Mouse (Mus musculus): Measurements from ENCODE around the gene Sec62. TPM values are rescaled to one million over a fixed set of nuclear protein-coding genes. Genes with fewer than 3 reads are reported as not detected.
A peak's percentile ranks its signal among the peaks of the same experiment; 100 is the strongest.
"Not testable (repeated sequence)": the region's sequence is repeated elsewhere in the genome, so short reads cannot be mapped to it uniquely, and the experiment has no call there.

Sec62 gene
- polyA plus RNA-seq, 1 experiment from 2014 or later: 90.5 TPM

DNA sequence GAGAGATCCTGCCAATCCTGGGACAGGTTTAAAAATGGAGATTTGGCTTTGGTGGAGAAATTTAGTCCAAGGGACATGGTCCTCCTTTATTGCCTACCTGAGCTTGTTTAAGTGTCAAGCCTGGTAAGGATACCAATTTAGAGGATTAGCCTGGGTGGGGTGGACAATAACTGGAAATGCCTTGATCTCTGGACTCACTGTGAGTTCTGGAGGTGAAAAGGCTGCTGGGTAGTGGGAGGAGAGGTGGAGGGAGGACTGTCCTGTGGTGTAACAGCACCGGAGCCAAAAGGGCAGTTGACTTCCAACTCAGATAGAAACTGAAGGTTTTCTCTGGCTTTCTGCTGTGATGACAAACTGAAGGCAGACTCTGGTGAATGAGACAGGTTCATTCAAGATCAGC, 54.7 kb downstream of the Sec62 start:
- no peaks in the 10 kb centered on the region for H3K27me3 ChIP-seq
- no peak overlapping the region for H3K9ac ChIP-seq
- no peak overlapping the region for H3K4me3 ChIP-seq (replicated peaks)
- H3K36me3 ChIP-seq: no peaks in the 10 kb centered on the region
- no peaks in the 10 kb centered on the region for H3K9me3 ChIP-seq (replicated peaks)
- no peak overlapping the region for H3K4me2 ChIP-seq
- no peak overlapping the region for H3K27ac ChIP-seq
- no peaks in the 10 kb centered on the region for H3K4me1 ChIP-seq
- ATAC-seq (replicated peaks; ENCODE audit: low FRiP score): no peak
- WGBS: 52% methylated on average over 1 of the region's 1 CpGs

DNA sequence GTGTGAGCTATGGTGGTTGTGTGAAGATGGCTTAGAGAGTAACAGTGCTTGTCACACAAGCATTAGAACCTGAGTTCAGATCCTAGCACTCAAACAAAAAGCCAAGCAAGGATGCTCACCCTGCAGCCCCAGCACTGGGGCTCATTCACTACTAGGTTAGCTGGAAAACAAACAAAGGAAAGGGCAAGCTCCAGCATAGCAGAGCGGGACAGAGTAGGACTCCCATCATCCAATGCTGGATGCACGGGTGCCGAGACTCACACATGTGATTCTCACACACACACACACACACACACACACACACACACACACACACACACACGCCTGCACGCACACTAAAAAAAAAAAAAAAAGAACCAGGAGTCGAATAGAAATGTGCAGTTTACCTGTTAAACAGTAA, 58.7 kb downstream of the Sec62 start:
- Histone ChIP-seq H3K27me3 (peaks cover 15% of the 10 kb centered on the region; the same call in 1 of the 2 replicates), H3K9me3 (replicated peaks) (no peaks in the 10 kb centered on the region), H3K36me3 (no peaks in the 10 kb centered on the region), H3K9ac (no peak overlapping the region), H3K4me3 (replicated peaks) (no peak overlapping the region), H3K4me2 (no peak overlapping the region), H3K4me1 (peaks cover 12% of the 10 kb centered on the region; the same call in 1 of the 2 replicates), H3K27ac (no peak overlapping the region)
- ATAC-seq (replicated peaks; ENCODE audit: low FRiP score): no peak
- 77% methylated on average over 4 of the region's 6 CpGs for WGBS

DNA sequence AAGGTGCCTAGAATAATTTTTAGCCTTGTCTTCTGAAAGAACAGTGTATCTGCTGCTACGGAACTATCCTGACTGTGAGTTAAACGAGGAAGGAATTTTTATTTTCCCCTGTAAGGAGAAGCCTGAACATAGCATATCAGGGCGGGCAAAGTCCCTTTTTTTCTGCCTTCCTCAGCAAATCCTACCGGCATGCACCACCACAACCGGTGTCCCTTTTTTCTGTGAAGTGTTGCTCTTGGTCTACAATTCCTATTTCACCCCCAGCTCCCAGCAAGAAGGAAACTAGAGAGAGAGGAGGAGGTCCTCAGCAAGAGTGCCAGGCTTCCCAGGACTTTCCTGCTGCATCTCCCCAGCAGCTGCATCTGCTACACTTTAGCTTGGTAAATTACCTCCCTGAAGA, 60.9 kb downstream of the Sec62 start:
- no peak for ATAC-seq (replicated peaks; ENCODE audit: low FRiP score)

DNA sequence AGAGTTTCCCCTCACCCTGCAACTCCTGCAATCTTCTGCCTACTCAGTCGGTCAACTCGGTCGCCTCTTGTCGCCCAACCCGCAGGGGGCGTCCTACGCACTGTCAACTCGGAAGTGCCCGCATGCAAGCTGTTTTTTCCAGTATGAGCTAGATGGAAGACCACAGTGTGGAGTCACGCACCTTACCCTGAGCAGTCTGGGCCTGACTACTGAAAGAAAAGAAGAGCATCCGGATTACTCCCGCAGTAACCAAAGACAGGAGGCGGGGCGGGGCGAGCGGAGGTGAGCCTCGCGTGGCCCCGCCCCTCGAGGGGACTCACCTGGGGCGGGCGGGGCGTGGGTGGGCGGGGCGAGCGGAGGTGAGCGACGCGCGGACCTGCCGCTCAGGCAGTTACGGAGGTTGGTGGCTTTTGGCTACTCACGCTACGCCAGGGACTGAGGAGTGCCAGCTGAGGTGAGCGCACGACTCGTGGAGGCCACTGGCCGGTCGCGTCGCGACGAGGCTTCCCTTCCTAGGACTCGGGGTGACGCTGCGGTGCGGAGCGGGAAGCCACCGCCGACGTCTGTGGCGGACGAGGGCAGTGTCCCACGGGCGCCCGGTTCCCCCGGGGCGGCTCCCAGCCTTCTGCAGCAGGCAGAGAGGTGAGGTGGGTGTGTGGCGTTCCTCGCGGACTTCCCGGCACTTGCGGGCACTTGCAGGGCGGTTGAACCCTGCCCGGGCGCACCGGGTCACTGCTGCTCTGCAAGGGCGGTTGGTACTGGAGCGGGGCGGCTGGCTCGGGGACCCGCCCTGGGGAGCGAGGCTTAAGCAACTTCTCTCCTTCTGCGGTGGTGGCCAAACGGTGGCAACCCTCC, 63.2 kb downstream of the Sec62 start, which contains the start of gene Gpr160:
TSS of gene Gpr160 (plus strand) at position 347 of the 855 bp plus-strand sequence.
- Histone ChIP-seq H3K4me2 (peak within 1 kb of the TSS; percentile 98), H3K36me3 (no peaks in the 10 kb centered on the region), H3K27ac (peak within 1 kb of the TSS; percentile 76), H3K4me1 (peaks cover 12% of the 10 kb centered on the region; the same call in 1 of the 2 replicates), H3K27me3 (peaks cover 20% of the 10 kb centered on the region; the same call in 1 of the 2 replicates), H3K4me3 (replicated peaks) (peak within 1 kb of the TSS; percentile 64), H3K9ac (peak within 1 kb of the TSS; percentile 56), H3K9me3 (replicated peaks) (no peaks in the 10 kb centered on the region)
- WGBS: under 1% methylated on average over 75 of the region's 75 CpGs
- peak; percentile 90 for ATAC-seq (replicated peaks; ENCODE audit: low FRiP score)

More for the DNA sequence above, 60.9 kb downstream of the Sec62 start:
- H3K36me3 ChIP-seq: no peaks in the 10 kb centered on the region
- H3K27ac ChIP-seq: no peak overlapping the region
- H3K4me2 ChIP-seq: no peak overlapping the region
- 88% methylated on average over 5 of the region's 5 CpGs for WGBS
- H3K9ac ChIP-seq: no peak overlapping the region
- H3K4me1 ChIP-seq: peaks cover 12% of the 10 kb centered on the region; the same call in 1 of the 2 replicates
- no peaks in the 10 kb centered on the region for H3K9me3 ChIP-seq (replicated peaks)
- H3K4me3 ChIP-seq (replicated peaks): no peak overlapping the region
- peaks cover 20% of the 10 kb centered on the region; the same call in 1 of the 2 replicates for H3K27me3 ChIP-seq

DNA sequence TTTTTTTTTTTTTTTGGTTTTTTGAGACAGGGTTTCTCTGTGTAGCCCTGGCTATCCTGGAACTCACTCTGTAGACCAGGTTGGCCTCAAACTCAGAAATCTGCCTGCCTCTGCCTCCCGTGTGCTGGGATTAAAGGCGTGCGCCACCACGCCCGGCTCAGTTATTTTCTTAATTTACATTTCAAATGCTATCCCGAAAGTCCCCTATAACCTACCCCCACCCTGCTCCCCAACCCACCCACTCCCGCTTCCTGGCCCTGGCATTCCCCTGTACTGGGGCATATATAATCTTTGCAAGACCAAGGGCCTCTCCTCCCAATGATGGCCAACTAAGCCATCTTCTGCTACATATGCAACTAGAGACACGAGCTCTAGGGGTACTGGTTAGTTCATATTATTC, 66.9 kb downstream of the Sec62 start:
- WGBS: 91% methylated on average over 8 of the region's 8 CpGs
- H3K9me3 ChIP-seq (replicated peaks); H3K4me3 ChIP-seq (replicated peaks); H3K27me3 ChIP-seq; H3K9ac ChIP-seq; H3K27ac ChIP-seq; ATAC-seq (replicated peaks; ENCODE audit: low FRiP score); H3K36me3 ChIP-seq; H3K4me2 ChIP-seq: not testable (repeated sequence)
- peaks cover 12% of the 10 kb centered on the region; the same call in 1 of the 2 replicates for H3K4me1 ChIP-seq

DNA sequence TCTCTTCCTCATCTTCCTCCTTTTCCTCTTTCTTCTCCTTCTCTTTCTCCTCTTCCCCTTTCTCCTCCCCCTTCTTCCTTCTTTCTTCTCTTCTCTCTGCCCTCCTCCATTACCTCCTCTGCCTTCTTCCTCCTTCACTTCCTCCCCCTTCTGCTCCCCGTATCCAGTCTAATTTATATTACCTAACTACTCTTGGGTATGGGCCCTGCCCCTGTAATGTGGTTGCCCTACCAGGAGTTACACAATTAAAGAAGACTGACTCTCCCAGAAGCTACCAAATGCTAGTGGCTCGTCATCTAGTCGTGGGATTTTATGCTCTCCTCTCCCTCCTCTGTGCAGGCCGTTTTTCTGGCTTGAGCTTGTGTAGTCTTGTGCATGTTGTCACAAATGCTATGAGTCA, 68.0 kb downstream of the Sec62 start:
- no peak for ATAC-seq (replicated peaks; ENCODE audit: low FRiP score)

DNA sequence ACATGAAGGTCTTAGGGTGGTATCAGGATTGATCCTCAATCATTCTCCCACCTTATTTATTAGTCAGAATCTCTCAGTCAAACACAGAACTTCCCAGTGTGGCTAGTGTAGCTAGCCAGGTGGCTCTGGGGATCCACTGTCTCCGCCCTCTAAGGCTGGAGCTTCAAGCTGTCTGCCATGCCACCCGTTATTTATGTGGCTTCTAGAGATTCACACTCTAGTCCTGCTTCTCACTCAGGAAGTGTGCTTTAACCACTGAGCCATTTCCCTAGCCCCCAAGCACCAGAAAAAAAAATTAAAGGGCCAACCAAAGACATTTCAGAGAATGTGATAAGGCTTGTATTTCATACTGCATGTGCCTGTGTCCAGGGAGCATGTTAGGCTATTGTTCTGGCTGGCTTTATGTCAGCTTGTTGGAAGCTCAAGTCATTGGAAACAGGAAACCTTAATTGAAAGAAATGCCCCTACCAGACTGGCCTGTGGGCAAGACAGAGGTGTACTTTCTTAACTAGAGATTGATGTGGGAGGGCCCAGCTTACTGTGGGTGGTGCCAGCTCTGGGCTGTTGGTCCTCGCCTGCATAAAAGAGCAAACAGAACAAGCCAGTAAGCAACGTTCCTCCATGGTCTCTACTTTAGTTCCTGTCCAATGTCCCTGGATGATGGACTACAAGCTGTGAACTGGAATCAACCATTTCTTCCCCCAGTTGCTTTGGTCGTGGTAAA, 71.2 kb downstream of the Sec62 start:
- no peak for ATAC-seq (replicated peaks; ENCODE audit: low FRiP score)
- WGBS: 65% methylated on average over 5 of the region's 5 CpGs

More for the DNA sequence above, 68.0 kb downstream of the Sec62 start:
- no peak overlapping the region for H3K27ac ChIP-seq
- no peaks in the 10 kb centered on the region for H3K9me3 ChIP-seq (replicated peaks)
- no peak overlapping the region for H3K4me2 ChIP-seq
- WGBS: 82% methylated on average over 4 of the region's 4 CpGs
- H3K4me3 ChIP-seq (replicated peaks): no peak overlapping the region
- peaks cover 7% of the 10 kb centered on the region; the same call in 1 of the 2 replicates for H3K4me1 ChIP-seq
- H3K9ac ChIP-seq: no peak overlapping the region
- H3K36me3 ChIP-seq: no peaks in the 10 kb centered on the region
- H3K27me3 ChIP-seq: 0 out of 2 replicates have a peak, but pooled peaks cover 5% of the 10 kb centered on the region

DNA sequence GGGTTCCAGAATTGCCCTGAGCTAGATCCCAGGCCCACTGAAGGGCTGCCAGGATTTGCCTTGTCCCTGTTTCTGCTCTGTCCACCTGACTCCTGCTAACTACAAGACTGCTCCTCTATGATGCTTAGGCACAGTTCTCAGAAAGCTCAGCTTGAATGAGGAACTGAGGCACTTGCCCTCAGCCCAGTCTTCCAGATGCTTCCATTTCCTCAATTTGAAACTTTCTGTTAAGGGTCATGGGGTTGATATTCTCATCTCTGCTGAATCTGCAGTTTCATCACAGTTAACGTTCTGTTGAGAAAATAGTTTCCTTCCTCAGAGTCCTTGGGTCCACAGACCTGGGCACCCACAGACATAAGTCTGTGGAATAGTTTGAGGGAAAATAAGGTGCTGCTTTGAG, 72.0 kb downstream of the Sec62 start:
- Histone ChIP-seq H3K4me2 (no peak overlapping the region), H3K27ac (no peak overlapping the region), H3K4me3 (replicated peaks) (no peak overlapping the region), H3K9ac (no peak overlapping the region), H3K27me3 (no peaks in the 10 kb centered on the region), H3K9me3 (replicated peaks) (no peaks in the 10 kb centered on the region), H3K36me3 (no peaks in the 10 kb centered on the region), H3K4me1 (no peaks in the 10 kb centered on the region)
- ATAC-seq (replicated peaks; ENCODE audit: low FRiP score): no peak
- 80% methylated on average over 1 of the region's 1 CpGs for WGBS

More for the DNA sequence above, 71.2 kb downstream of the Sec62 start:
- no peak overlapping the region for H3K27ac ChIP-seq
- no peaks in the 10 kb centered on the region for H3K27me3 ChIP-seq
- no peaks in the 10 kb centered on the region for H3K9me3 ChIP-seq (replicated peaks)
- H3K4me2 ChIP-seq: no peak overlapping the region
- no peaks in the 10 kb centered on the region for H3K4me1 ChIP-seq
- no peak overlapping the region for H3K4me3 ChIP-seq (replicated peaks)
- no peak overlapping the region for H3K9ac ChIP-seq
- no peaks in the 10 kb centered on the region for H3K36me3 ChIP-seq

DNA sequence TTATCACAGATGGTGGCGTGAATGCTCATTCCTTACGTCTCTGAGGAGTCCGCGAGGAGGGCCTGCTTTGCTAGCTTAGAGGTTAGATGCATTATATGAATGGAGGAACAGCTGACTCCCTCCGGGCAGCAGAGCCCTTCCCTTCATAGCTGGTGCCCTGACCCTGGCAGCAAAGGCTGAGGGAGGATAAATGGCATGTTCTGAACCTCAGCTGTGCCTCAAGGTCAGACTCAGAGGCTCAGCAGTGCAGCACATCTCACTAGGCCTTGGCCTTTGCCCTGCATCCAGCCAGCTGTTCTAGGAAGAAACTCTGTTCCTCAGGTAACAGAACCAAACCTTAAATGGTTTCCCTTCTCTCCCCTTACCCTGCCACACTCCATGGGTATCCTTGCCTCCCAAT, 75.5 kb downstream of the Sec62 start:
- Histone ChIP-seq H3K4me1 (no peaks in the 10 kb centered on the region), H3K27me3 (no peaks in the 10 kb centered on the region), H3K9me3 (replicated peaks) (no peaks in the 10 kb centered on the region), H3K4me2 (no peak overlapping the region), H3K9ac (no peak overlapping the region), H3K27ac (no peak overlapping the region), H3K36me3 (no peaks in the 10 kb centered on the region), H3K4me3 (replicated peaks) (no peak overlapping the region)
- WGBS: 69% methylated on average over 5 of the region's 5 CpGs
- ATAC-seq (replicated peaks; ENCODE audit: low FRiP score): no peak

DNA sequence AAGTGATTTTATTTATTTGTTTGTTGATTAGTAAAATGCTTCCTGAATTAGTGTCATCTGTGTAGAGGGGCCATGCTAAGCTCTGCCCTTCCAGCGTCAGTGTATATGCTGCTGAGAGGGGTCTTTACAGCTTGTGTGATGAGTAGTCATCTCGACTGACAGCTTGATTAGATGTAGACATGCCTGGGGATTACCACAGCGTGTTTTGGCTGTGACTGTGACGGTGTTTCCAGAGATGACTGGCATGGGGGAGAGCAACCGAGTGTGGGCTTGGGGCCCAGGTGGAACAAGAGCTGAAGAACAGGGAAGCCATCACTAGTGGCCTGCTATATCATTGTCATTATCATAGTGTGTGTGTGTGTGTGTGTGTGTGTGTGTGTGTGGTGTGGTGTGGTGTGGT, 76.0 kb downstream of the Sec62 start:
- no peak overlapping the region for H3K4me3 ChIP-seq (replicated peaks)
- H3K36me3 ChIP-seq: no peaks in the 10 kb centered on the region
- H3K27ac ChIP-seq: no peak overlapping the region
- ATAC-seq (replicated peaks; ENCODE audit: low FRiP score): no peak
- H3K4me2 ChIP-seq: no peak overlapping the region
- H3K9me3 ChIP-seq (replicated peaks): no peaks in the 10 kb centered on the region
- H3K4me1 ChIP-seq: no peaks in the 10 kb centered on the region
- whole genome bisulfite sequencing: 73% methylated on average over 5 of the region's 5 CpGs
- no peak overlapping the region for H3K9ac ChIP-seq
- no peaks in the 10 kb centered on the region for H3K27me3 ChIP-seq

DNA sequence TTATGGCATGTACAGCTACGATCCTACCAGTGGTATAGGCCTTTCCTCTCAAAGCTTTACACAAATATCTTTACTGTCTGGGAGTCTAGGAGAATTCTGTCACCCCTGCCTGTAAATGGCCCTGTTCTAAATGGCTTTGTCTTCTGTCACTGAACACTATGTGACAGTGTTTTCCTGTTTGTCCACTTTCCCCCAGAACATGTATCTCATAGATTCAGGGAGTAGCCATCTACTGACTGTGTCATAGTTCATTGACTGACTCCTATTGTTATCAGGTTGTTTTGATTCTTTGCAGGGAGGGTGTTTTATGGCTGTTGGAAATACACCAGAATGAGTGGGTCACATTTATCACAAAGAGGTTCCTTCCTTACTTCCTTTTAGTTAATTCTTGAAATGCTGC, 77.3 kb downstream of the Sec62 start:
- Histone ChIP-seq H3K4me2 (no peak overlapping the region), H3K27ac (no peak overlapping the region), H3K36me3 (no peaks in the 10 kb centered on the region), H3K9ac (no peak overlapping the region), H3K4me3 (replicated peaks) (no peak overlapping the region), H3K9me3 (replicated peaks) (no peaks in the 10 kb centered on the region), H3K27me3 (no peaks in the 10 kb centered on the region), H3K4me1 (no peaks in the 10 kb centered on the region)
- 76% methylated on average over 1 of the region's 1 CpGs for WGBS
- ATAC-seq (replicated peaks; ENCODE audit: low FRiP score): no peak

Measured in kidney, embryonic 15.5 days (tissue).